Mouse (Mus musculus) thymus, postnatal 14 days (tissue): ENCODE results near the gene Faap24.

Source experiments
- DNase-seq: peaks from one replicate; pipeline ENCODE4 v3.0.0; 2021

The Faap24 gene

DNA sequence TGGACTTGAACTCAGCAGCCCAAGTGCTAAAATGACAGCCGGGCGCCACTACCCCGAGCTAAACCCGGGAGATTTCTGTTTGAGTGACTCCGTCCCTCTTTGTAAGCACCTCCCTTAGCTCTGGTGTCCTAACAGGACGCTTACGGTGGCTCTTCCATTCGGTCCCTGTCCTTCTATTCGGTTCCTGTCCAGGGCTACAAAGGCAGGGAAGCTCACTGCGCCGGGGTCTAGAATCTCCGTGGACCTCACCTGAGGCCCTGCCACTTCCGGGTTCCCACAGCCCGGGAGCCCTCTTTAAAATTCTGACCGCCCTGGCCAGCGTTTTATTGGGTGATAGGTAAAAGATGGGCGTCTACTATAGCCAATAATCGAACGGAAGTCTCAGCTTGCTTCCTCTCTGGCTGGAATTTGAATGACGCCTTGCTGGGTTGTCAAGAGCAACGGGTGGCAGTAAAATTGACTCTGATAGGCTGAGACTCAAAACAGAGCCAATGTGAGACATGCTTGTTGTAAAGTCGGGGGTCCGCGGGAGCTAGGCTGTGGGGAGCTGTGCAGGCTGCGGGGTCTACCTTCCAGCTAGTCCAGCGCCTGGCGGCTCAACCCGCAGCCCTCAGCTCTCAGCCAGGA, at the start of gene Faap24, which contains the start of gene Cep89:
Gene Faap24 (minus strand): TSS at position 295 of the 627 bp plus-strand sequence.
Gene Cep89 (plus strand): TSS at position 494 of the 627 bp plus-strand sequence.
- peak; percentile 93 for DNase-seq

DNA sequence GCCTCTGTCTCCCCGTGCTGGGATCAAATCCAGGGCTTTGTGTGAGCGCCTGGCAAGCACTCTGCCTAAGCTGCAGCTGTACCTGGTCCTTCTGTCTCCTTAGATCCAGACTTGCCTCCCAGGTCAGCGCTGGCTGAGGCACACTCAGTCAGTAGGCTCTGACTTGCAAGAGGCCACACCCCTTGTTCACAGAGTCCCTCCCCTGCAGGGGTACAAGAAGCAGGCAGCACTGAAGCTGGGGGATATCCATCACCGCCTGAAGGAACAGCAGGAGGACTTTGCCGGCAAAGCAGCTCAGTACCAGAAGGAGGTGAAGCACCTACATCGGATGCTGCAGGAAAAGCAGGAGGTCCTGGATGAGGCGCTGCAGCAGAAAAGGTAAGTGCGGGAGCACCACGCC, 38.6 kb upstream of the Faap24 start:
- no peak for DNase-seq

DNA sequence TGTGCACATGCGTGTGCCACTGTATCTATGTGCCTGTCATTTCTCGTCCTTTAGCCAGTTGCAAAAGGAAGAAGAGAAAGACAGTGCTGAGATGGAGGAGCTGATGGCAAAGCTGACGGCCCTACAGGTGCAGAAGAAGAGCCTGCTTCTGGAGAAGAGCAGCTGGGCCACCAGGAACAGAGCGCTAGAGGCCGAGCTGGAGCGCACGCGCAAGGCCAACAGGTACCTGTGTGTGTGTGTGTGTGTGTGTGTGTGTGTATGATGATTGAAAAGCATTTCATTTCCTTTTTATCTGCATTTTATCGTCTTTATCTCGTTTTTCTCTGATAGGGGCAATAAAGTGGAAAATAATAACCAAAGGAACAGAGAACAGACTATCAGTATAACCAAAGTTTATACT, 31.5 kb upstream of the Faap24 start:
- no peak for DNase-seq

DNA sequence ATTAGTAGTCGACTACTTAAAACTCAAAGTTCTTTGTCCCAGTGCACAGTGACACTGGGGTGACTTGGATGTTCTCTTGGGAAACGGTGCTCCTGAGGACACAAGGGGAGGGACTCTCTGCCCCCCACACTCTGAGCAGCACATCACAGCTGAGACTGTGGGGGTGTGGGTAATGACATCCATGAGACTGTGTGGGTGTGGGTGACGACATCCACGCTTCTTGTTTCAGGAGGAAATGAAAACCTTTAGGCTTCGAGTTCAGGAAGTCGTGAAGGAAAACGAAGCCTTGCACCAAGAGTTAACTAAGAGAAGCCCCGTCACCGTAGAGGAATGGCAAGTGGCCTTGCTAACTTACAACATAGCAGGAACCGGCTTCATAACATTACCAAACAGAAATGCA, 26.4 kb upstream of the Faap24 start:
- no peak for DNase-seq

DNA sequence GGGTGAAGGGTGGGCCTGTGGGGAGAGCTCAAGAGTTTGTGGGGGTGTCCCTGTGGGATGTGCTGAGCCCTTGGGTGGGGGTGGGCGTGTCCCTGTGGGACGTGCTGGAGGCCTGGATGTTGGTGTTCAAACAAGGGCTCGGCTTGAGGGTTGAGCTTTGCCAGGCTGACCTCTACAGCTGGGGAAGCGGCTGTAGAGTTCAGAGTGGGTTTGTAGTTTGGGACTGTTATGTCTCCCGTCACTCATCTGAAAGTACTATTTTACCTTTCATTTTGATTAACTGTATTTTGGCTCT, 20.0 kb upstream of the Faap24 start:
- peak; percentile 29 for DNase-seq

DNA sequence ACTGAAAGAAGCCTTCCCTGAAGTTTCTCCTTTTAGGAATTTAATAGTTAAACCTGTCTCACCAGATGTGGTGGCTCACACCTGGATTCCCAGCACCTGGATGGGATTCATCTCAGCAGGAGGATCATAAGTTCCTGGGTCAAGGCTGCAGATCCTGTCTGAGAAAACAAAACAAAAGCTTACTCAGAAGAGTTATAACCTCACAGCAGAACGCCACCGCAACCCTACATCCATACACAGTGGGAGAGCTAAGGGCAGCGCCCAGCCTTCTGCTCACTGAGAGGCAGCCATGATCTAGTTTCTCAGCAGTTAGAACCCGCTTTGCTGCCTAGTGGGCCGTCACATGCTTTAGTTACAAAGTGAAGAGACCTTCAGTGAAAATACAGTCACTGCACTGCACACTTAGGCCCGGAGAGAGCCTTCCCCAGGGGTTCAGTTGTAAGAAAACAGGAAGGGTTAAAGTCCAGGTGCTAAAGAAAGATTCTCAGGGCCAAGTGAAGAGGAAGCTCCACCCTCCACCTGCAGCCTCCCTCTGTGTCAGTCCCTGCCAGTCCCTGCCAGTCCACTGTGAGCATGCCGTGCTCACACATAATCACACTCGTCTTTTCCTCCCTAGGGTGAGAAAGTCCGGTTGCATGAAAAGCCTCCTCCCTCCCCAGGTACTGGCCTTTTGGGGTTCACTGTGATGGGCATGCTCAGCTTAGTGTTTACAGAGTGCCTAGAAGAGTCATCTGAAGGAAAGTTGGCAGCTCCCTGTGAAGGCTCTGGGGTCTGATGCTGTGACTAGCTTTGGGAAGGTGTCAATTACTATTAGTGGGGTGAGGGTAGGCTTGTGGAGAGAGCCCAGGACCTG, 19.4 kb upstream of the Faap24 start:
- peak; percentile 33 for DNase-seq

DNA sequence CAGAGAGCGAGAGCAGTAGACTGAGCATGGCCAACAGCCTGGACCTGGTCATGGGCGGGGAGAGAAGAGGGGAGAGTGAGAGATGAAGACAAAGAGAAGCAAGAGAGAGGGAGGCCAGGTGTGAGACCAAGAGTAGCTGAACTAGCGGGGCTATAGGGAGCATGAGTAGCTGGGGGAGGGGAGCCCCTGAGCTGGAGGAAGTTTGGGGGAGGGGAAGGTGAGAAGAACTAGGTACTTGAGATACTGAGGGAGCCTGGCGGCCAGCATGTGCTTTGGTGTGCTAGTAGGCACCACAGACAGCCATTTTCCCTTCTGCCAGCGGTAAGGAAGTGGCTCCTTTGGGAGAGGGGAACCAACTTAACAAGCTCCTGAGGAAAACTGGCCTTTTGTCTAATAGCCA, 18.6 kb upstream of the Faap24 start:
- DNase-seq, result peak; percentile 84

DNA sequence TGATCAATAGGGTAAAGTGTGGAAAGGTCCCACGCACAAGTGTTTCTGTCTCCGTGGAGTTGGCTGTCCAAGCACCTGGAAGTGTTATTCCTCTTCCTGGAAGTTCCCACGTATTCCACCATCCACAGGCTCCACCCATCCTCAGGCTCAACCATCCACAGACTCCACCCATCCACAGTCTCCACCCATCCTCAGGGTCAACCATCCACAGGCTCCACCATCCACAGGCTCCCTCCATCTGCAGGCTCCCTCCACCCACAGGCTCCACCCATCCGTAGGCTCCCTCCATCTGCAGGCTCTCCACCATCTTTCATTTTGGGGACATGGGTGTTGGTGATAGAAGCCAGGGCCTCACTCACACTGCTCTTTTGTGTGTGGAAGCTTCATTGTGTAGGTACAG, 4.5 kb upstream of the Faap24 start:
- no peak for DNase-seq

DNA sequence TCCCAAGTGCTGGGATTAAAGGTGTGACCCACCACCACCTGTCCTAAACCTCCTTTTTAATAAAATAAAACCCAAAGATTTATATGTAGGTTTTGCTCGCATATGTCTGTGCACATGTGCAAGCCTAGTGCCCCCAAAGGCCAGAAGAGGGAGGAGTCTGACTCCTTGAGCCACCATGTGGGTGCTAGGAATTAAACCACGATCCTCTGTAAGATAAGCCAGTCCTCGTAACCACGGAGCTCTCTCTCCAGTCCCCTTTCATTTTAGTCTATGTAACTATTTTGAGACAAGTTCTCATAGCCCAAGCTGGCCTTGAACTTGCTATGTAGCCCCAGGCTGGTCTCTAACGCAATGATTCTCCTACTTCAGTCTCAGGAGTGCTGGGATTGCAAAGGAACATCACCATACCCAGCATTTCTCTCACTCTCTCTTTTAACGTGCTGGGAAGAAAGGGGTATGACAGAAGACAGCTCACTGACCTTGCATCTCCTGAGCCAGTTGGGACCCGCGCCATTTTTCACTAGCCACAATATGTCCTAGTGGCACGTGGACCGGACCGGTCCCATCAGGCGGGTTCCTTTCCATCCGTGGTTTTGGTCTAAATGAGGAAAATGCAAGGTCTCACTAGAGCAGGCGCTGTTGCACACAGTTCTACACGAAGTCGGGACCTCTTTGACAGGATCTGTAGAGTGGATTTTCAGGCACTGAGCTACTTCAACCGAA, 741 bp downstream of the Faap24 start:
- DNase-seq, result peak; percentile 27

DNA sequence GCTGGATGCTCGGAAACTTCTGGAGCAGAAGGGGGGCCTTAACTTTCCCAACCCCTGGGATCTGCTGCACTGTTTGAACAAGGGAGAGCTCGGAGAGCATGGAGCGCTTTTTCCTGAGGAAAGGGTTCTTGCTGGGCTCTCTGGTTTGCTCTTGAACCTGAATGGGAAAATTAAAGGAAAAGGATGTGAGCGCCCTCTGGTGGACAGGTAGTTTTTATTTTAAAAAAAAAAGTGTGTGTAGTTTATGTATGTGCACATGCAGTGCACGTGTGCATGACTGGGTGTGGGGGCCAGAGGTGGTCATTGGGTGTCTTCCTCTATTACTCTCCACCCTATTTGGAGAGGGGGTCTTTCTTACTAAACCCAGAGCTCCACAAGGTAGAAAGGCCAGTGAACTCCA, 3.7 kb downstream of the Faap24 start:
- DNase-seq, result peak; percentile 30

DNA sequence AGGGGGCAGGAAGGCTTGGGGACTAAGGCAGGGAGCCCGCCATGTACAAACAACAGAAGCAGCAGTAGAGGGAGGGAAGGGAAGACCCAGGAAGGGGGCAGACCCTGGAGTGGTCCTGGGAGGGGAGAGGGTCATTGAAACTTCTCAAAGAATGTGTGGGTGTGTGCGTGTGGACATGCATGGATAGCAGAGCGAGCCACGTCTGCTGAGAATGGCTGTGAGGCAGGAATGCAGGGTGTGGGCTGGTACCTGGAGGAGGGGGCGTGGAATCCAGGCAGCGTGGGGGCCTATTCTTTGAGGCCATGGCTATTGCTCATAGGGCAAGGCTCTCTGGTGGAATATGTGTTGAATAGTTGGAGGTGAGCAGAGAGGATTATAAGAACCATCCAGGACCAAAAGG, 7.9 kb downstream of the Faap24 start:
- no peak for DNase-seq

DNA sequence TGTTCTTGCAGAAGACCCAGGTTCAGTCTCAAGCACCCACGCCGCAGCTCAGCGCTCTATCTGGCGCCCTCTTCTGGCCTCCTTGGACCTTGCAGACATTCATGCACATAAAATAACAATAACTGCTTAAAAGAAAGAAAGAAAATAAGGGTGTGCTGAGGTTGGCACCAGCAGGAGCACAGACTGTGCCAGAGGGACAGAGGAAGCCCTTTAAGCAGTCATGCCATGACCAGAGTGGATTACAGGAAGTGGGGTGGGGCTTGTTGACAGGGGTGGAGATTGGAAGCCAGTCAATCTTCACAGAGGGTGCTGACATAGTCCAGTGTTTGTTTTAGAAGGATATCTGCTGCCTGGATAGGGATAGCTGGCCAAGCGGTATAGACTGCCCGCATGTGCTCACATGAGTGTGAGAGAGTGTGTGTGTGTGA, 10.1 kb downstream of the Faap24 start:
- peak; percentile 40 for DNase-seq

DNA sequence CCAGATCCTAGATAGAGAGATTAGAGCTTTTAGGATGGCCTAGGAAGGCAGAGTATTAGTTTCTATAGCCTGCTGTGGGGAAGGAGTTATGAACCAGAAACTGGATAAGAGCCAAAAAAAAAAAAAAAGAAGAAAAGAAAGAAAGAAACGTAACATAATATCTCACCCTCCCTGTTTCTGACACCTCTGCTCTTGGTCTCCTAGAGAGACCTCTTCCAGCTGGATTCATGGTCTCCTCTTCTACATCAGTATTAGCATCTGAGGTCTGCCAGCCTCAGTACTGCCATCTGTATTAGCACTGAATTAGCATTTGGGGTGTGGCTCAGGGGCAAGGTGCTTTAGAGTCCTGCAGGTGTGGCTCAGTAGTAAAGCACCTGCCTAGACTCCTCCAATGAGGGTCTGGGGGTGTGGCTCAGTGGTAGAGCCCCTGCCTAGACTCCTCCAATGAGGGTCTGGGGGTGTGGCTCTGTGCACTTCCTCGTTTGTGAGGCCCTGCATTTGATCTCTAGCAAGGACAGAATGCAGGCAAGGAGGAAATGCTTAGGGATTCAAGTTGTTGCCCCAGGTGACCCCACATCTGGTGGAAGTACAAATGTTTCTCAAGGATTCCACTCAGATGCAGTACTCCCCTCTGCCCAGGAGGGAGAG, 13.8 kb downstream of the Faap24 start:
- DNase-seq, result no peak

DNA sequence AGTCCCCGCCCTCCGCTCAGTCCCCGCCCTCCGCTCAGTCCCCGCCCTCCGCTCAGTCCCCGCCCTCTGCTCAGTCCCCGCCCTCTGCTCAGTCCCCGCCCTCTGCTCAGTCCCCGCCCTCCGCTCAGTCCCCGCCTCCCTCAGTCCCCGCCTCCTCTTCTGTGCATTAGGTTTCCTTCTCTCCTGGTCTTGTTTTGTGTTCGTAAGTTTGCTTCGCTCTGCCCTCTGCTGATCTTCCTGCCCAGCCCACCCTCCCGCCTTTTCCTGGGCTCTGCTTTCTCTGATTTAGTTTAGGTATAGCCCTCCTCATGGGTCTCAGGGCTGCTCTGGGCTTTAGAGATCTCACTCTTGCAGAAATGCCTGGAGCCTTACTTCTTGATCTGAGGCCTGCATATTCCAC, 14.8 kb downstream of the Faap24 start:
- DNase-seq, result no peak

DNA sequence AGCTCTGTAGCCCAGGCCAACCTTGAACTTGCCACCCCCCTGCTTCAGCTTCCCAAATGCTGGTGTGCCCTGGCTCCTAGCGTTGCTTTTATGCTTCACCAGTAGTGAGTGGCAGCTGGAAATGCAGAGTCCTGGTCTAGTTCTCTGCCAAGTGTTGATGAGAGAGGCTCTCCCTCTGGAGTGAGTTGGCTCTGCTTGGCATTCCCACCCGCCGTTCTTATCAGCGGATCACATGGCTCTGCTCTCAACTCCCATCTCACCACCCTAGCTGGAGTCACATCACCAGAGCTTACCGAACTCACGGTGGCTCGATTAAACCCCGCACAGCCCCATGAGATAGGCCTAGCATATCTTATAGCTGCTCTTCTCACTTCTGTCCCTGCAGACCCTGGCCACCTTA, 16.3 kb downstream of the Faap24 start:
- DNase-seq, result no peak

DNA sequence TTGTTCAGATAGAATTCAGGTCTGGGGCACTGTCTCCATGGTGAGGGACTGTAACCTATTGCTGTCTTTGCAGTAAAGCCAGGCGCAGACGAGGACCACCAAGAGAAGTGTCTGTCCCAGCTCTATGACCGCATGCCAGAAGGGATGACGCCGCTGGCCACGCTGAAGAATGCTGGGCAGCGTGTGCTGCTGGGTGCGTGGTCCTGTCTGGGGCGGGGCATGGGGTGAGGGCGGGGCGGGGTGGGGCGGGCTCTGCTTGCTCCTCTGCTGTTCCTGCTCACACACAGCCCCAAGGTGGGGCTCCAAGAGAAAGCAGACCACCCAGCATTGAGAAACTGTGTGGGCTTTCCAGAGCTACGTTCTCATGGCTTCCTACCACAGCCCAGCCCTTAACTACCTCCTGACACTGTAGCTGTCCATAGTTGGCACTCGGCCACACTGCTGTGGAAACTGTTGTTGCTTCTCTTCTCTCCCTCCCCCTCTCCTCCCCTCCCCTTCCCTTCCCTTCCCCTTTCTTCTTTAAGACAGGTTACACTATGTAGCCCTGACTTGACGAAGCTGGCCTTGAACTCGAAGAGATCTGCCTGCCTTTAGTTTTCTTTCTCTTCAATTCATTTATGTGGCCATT, 17.0 kb downstream of the Faap24 start:
- no peak for DNase-seq

DNA sequence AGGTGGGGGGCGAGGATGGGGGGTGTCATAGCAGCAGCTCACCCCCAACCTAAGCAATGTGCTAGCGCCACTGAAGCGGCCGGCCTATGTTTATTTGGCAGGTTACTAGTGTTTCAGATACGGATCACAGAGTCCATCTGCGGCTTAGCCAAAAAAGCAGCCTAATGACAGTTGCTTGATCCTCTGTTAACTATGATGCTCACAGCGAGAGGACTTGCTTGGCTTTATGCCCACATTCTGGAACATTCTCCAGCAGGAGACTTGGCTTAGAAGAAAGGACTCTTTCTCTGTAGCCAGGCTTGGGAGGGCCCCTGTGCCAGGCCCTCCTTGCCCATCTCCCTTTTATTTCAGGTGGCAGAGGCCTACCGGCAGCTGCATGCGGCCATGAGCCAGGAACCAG, 20.0 kb downstream of the Faap24 start:
- no peak for DNase-seq

DNA sequence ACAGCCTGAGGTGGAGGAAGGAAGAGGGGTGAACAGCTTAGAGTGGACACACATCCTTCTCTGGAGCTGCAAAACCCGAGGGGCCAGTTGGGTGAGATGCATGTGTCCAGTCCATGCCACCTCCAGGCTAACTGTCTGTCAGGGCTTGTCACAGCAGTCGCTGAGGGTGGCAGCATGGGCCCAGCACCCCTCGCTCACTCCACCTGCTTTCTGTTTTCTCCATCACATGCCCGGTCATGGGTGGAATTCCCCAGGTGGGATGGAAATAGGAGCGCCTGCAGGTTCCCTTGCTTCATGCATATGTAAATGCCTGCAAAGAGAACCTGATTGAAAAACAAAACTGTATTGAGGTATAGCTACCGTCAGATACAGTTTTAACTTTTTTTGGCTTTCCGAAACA, 22.4 kb downstream of the Faap24 start:
- DNase-seq, result no peak

DNA sequence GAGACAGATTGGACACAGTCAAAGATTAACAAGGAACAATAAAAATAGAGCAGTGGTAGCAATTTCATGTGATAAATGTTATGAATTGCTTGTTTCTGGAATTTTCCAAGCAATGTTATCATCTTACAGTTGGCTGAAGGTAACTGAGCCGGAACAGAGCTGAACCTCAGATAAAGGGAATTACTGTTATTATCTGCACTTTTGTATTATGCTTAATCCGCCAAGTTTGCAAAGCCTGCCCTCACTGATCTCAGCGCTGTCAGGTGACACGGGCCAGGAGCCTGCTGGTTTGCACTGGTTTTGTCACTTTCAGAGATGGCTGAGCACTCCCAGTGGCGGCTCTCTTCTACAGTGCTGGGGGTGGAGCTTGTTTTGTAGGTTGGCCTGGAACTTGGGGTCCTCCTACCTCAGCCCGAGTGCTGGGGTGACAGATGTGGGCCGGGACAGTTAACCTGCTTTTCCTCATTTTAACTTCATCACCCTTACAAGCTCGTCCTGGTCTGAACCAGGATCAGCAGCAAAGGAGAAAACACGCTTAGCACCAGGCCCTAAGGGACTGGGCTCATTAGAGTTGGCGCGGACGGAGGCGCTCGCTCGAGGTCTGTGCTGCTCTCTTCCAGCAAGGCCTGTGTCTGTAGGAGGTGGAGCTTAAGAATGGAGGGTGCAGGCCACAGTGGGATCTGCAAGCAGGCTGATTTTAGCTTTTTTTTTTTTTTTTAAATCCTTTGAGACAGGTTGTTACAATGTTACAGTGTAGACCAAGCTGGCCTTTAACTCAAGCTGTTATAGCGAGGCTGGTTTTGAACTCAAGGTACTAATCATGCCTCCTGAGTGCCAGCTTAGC, 23.3 kb downstream of the Faap24 start:
- DNase-seq, result no peak

DNA sequence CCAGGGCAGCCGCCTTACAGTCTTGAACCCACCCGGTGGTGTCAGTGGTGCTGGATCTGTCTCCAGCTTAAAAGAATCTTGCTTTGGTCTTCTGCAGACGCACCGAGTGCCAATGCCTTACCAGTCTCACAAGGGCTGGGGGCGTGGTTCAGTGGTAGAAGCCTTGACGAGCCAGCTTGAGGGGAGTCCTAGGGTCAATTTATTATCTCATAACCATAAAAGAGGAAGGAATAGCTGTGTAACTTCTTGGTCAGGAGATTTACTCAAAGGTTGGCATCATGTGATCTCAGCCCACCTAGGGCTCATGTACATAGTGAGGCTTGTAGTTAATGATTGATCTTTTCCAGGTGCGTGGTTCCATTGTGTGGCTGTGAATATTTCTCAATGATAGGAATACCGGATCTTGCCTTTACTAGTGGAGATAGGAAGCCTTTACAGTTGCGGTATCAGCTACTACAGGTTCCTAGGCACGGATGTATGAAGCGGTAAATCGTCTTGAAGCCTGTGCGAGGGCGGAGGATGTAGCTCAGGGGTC, 24.1 kb downstream of the Faap24 start:
- no peak for DNase-seq

DNA sequence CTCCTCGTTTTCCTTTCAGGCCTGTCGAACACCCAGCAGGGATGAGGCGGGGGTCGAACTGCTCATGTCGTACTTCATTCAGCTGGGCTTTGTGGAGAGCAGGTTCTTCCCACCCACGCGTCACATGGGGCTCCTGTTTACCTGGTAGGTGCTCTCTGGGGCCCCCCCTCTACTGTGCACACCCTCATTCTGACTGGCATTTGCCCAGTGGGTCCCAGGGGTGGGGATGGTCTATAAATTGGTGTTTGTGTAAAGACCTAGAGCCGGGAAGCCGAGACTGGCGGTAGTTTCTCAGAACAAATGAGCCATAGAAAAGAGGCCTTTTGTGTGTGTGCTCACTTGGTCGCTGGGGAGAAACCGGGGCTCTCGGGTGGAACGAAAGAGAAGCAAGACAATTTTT, 25.5 kb downstream of the Faap24 start:
- DNase-seq, result no peak
